Mouse (Mus musculus): ENCODE results near the gene Foxg1.
A peak's percentile ranks its signal among the peaks of the same experiment; 100 is the strongest.

Foxg1 gene

GRCm38 (mm10) chr12:49385631-49385990 is 3.2 kb downstream of the Foxg1 start:
- no peak for DNase-seq (ENCODE audit: low read depth, low spot score)

GRCm38 (mm10) chr12:49386081-49386805 is 3.8 kb downstream of the Foxg1 start:
- DNase-seq (ENCODE audit: low read depth, low spot score): no peak

GRCm38 (mm10) chr12:49387856-49388598 is 5.6 kb downstream of the Foxg1 start:
- DNase-seq (ENCODE audit: low read depth, low spot score): no peak

- DNase-seq (ENCODE audit: low read depth, low spot score): no peak
Measured at GRCm38 (mm10) chr12:49389666-49390065, 7.2 kb downstream of the Foxg1 start.

- no peak for DNase-seq (ENCODE audit: low read depth, low spot score)
Measured at GRCm38 (mm10) chr12:49390257-49390656, 7.8 kb downstream of the Foxg1 start.

- DNase-seq (ENCODE audit: low read depth, low spot score): peak; percentile 18
Measured at GRCm38 (mm10) chr12:49390926-49391304, 8.5 kb downstream of the Foxg1 start.

- DNase-seq (ENCODE audit: low read depth, low spot score): peak; percentile 75
Measured at GRCm38 (mm10) chr12:49391305-49392040, 9.0 kb downstream of the Foxg1 start.

GRCm38 (mm10) chr12:49392041-49392390 is 9.6 kb downstream of the Foxg1 start:
- DNase-seq (ENCODE audit: low read depth, low spot score): no peak

GRCm38 (mm10) chr12:49392876-49393275 is 10.4 kb downstream of the Foxg1 start:
- no peak for DNase-seq (ENCODE audit: low read depth, low spot score)

GRCm38 (mm10) chr12:49393639-49394038 is 11.2 kb downstream of the Foxg1 start:
- DNase-seq (ENCODE audit: low read depth, low spot score): no peak

GRCm38 (mm10) chr12:49394181-49394580 is 11.7 kb downstream of the Foxg1 start:
- DNase-seq (ENCODE audit: low read depth, low spot score): no peak

GRCm38 (mm10) chr12:49394836-49395235 is 12.4 kb downstream of the Foxg1 start:
- DNase-seq (ENCODE audit: low read depth, low spot score): no peak

- no peak for DNase-seq (ENCODE audit: low read depth, low spot score)
Measured at GRCm38 (mm10) chr12:49395969-49396368, 13.5 kb downstream of the Foxg1 start.

GRCm38 (mm10) chr12:49396776-49397175 is 14.3 kb downstream of the Foxg1 start:
- no peak for DNase-seq (ENCODE audit: low read depth, low spot score)

- no peak for DNase-seq (ENCODE audit: low read depth, low spot score)
Measured at GRCm38 (mm10) chr12:49397443-49398162, 15.1 kb downstream of the Foxg1 start.

GRCm38 (mm10) chr12:49398163-49398540 is 15.7 kb downstream of the Foxg1 start:
- DNase-seq (ENCODE audit: low read depth, low spot score): no peak

- DNase-seq (ENCODE audit: low read depth, low spot score): no peak
Measured at GRCm38 (mm10) chr12:49398636-49399035, 16.2 kb downstream of the Foxg1 start.

- DNase-seq (ENCODE audit: low read depth, low spot score): no peak
Measured at GRCm38 (mm10) chr12:49399611-49400010, 17.2 kb downstream of the Foxg1 start.

- peak; percentile 17 for DNase-seq (ENCODE audit: low read depth, low spot score)
Measured at GRCm38 (mm10) chr12:49400036-49400852, 17.8 kb downstream of the Foxg1 start.

GRCm38 (mm10) chr12:49400853-49401118 is 18.3 kb downstream of the Foxg1 start:
- no peak for DNase-seq (ENCODE audit: low read depth, low spot score)

- peak; percentile 71 for DNase-seq (ENCODE audit: low read depth, low spot score)
Measured at GRCm38 (mm10) chr12:49401119-49401795, 18.8 kb downstream of the Foxg1 start.

All from R1 (cell line).